Mouse (Mus musculus): ENCODE measurements around the gene Stab1.

Stab1 gene

GRCm38 (mm10) chr14:31131272-31131821 lies 37.1 kb downstream of the Stab1 start:
- DNase-seq (ENCODE audit: low spot score): no peak

- peak; percentile 74 for DNase-seq (ENCODE audit: low spot score)
Observed at GRCm38 (mm10) chr14:31130236-31131220, 37.9 kb downstream of the Stab1 start, which contains the start of gene Nt5dc2. Gene Nt5dc2, plus strand, starts transcription at chr14:31131053.

- no peak for DNase-seq (ENCODE audit: low spot score)
Observed at GRCm38 (mm10) chr14:31129326-31130235, 38.9 kb downstream of the Stab1 start.

GRCm38 (mm10) chr14:31128826-31129219 lies 39.6 kb downstream of the Stab1 start, which contains the start of gene Smim4:
Gene Smim4, minus strand, starts transcription at chr14:31128956.
- DNase-seq (ENCODE audit: low spot score): peak; percentile 98

- no peak for DNase-seq (ENCODE audit: low spot score)
Observed at GRCm38 (mm10) chr14:31128101-31128825, 40.2 kb downstream of the Stab1 start.

- no peak for DNase-seq (ENCODE audit: low spot score)
Observed at GRCm38 (mm10) chr14:31126826-31127225, 41.6 kb downstream of the Stab1 start.

GRCm38 (mm10) chr14:31125106-31126075 lies 43.0 kb downstream of the Stab1 start:
- DNase-seq (ENCODE audit: low spot score): no peak

- no peak for DNase-seq (ENCODE audit: low spot score)
Observed at GRCm38 (mm10) chr14:31115522-31115921, 52.9 kb downstream of the Stab1 start.

- DNase-seq (ENCODE audit: low spot score): no peak
Observed at GRCm38 (mm10) chr14:31114011-31114410, 54.4 kb downstream of the Stab1 start.

- no peak for DNase-seq (ENCODE audit: low spot score)
Observed at GRCm38 (mm10) chr14:31112187-31112586, 56.3 kb downstream of the Stab1 start.

GRCm38 (mm10) chr14:31110613-31111012 lies 57.8 kb downstream of the Stab1 start:
- no peak for DNase-seq (ENCODE audit: low spot score)

- DNase-seq (ENCODE audit: low spot score): no peak
Observed at GRCm38 (mm10) chr14:31105156-31105555, 63.3 kb downstream of the Stab1 start.

- DNase-seq (ENCODE audit: low spot score): no peak
Observed at GRCm38 (mm10) chr14:31089918-31090317, 78.5 kb downstream of the Stab1 start.
